Mouse (Mus musculus) midbrain, embryonic 15.5 days (tissue): ENCODE measurements around the gene Gm10643. TPM values are rescaled to one million over a fixed set of nuclear protein-coding genes. Genes with fewer than 3 reads are reported as not detected.

Source experiments
- ATAC-seq: fragments of 200-750 bp; cut with Nextera tagmentation; replicated peaks from 2 replicates; pipeline ENCODE4 v1.8.0; 2017; ENCODE audit warnings: moderate TSS enrichment
- H3K27ac ChIP-seq: fragments of 300-500 bp; sonication (generic); 2 replicates; pipeline ENCODE4 v1.5.1; 2015; ENCODE audit warnings: mild to moderate bottlenecking, inconsistent platforms
- H3K27me3 ChIP-seq: fragments of 300-500 bp; sonication (generic); replicated peaks from 2 replicates; pipeline ENCODE4 v1.6.1; 2015; ENCODE audit warnings: inconsistent platforms
- H3K36me3 ChIP-seq: fragments of 300-500 bp; sonication (generic); replicated peaks from 2 replicates; pipeline ENCODE4 v1.6.1; 2015; ENCODE audit warnings: inconsistent platforms
- H3K4me1 ChIP-seq: fragments of 300-500 bp; sonication (generic); 2 replicates; pipeline ENCODE4 v1.6.1; 2015; ENCODE audit warnings: inconsistent platforms
- H3K4me2 ChIP-seq: fragments of 300-500 bp; sonication (generic); 2 replicates; pipeline ENCODE4 v1.6.1; 2015; ENCODE audit warnings: inconsistent platforms, mild to moderate bottlenecking, moderate library complexity
- H3K4me3 ChIP-seq: fragments of 300-500 bp; sonication (generic); 2 replicates; pipeline ENCODE4 v1.5.1; 2015; ENCODE audit warnings: mild to moderate bottlenecking, inconsistent platforms
- H3K9ac ChIP-seq: fragments of 300-500 bp; sonication (generic); 2 replicates; pipeline ENCODE4 v1.6.1; 2015; ENCODE audit warnings: mild to moderate bottlenecking, inconsistent platforms
- H3K9me3 ChIP-seq: fragments of 300-500 bp; sonication (generic); 2 replicates; pipeline ENCODE4 v1.6.1; 2016; ENCODE audit warnings: inconsistent platforms
- WGBS: fragments of 180-500 bp; shearing (Covaris S2); methylation state at CpG from one replicate; pipeline ENCODE4 v1.1.7; 2015; ENCODE audit warnings: mixed read lengths; 5-methylcytosine and 5-hydroxymethylcytosine counted together
- polyA plus RNA-seq: library from polyadenylated mRNA; unstranded; fragments of >200 nt; fragmentation: Nextera tagmentation; extraction: Ambion mirVana; gene quantifications from 2 replicates; pipeline ENCODE4 v1.2.1, GENCODE M21; 2015

The Gm10643 gene
- polyA plus RNA-seq, 1 experiment from 2014 or later, result 1.0 TPM

DNA sequence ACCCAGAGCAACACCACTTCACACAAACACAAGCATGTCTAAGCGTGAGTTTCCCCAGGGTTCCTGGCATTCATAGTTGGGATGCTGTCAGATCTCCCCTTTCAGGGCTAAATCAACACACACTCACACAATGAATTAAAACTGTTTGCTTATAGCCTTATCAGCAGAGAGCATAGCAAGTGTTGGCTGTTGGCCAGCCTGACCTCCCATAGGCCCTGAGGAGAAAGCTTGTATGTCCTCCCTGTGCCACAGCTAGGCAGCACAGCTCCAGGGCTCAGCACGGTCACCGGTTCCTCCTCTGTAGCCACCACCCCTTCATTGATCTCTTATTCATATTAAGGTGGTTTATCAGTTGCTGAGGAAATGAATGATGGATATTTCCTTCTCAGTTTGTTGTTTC lies 12.2 kb downstream of the Gm10643 start:
- Histone ChIP-seq H3K27ac (no peak overlapping the region), H3K36me3 (no peaks in the 10 kb centered on the region), H3K9me3 (no peaks in the 10 kb centered on the region), H3K4me3 (no peak overlapping the region), H3K9ac (no peak overlapping the region), H3K4me1 (no peaks in the 10 kb centered on the region), H3K27me3 (no peaks in the 10 kb centered on the region), H3K4me2 (no peak overlapping the region)
- ATAC-seq, result no peak
- 68% methylated on average over 3 of the region's 3 CpGs for WGBS

- H3K4me1 ChIP-seq, result peaks cover 3% of the 10 kb centered on the region; the same call in 1 of the 2 replicates
- no peak overlapping the region for H3K9ac ChIP-seq
- no peaks in the 10 kb centered on the region for H3K36me3 ChIP-seq
- WGBS, result 81% methylated on average over 5 of the region's 5 CpGs
- H3K27ac ChIP-seq, result no peak overlapping the region
- no peak overlapping the region for H3K4me3 ChIP-seq
- H3K4me2 ChIP-seq, result no peak overlapping the region
- peaks cover 24% of the 10 kb centered on the region for H3K27me3 ChIP-seq
- ATAC-seq, result no peak
- H3K9me3 ChIP-seq, result no peaks in the 10 kb centered on the region
These were observed 16.8 kb downstream of the Gm10643 start for GRCm38 (mm10) chr8:84048171-84048570.

DNA sequence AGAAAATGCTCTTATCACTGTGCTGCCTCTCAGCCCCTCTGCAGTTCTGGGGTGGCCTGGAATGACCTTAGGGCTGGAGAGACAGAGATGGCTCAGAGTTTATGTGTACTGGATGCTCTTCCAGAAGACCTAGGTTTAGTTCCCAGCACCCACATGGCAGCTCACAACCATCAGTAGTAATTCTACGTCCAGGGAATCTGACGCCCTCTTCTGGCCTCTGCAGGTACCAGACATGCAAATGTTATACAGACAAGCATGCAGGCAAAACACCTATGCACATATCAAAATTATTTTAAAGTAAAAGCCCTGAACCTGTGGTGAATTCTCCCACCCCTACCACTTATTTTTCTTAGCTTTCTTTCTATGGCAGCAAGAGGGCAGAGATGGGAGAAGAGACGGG lies 18.4 kb downstream of the Gm10643 start:
- H3K4me1 ChIP-seq, result peaks cover 14% of the 10 kb centered on the region
- 85% methylated on average over 3 of the region's 3 CpGs for WGBS
- H3K9ac ChIP-seq, result no peak overlapping the region
- no peaks in the 10 kb centered on the region for H3K9me3 ChIP-seq
- no peak overlapping the region for H3K4me3 ChIP-seq
- peaks cover 41% of the 10 kb centered on the region for H3K27me3 ChIP-seq
- ATAC-seq, result no peak
- H3K27ac ChIP-seq, result no peak overlapping the region
- no peak overlapping the region for H3K4me2 ChIP-seq
- no peaks in the 10 kb centered on the region for H3K36me3 ChIP-seq

DNA sequence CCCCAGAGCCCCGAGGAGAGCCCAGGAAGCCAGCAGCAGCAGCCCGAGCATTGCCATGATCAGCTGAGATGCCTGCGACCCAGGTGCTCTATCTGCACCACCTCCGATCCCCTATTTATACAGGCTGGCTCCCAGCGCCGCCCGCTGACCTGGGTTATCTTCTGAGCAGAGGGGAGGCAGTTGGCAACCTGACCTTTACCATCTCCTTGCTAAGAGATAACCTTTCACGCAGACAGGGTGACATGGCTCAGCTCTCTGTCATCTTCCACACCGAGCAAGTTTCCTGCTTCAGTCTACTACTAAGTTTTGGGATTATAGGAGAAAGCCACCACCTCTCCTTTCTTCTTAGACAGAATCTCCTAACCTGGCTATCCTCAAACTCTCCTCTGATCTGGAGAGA lies 20.0 kb downstream of the Gm10643 start, which contains the start of gene Rln3:
Gene Rln3, minus strand, starts transcription at position 101 of the 400 bp plus-strand sequence.
- H3K4me2 ChIP-seq, result peak within 1 kb of the TSS; percentile 30; the same call in 1 of the 2 replicates
- H3K9ac ChIP-seq, result no peak within 1 kb of the TSS
- H3K36me3 ChIP-seq, result no peaks in the 10 kb centered on the region
- H3K27me3 ChIP-seq, result peaks cover 52% of the 10 kb centered on the region
- no peak within 1 kb of the TSS for H3K4me3 ChIP-seq
- H3K27ac ChIP-seq, result no peak within 1 kb of the TSS
- peaks cover 14% of the 10 kb centered on the region for H3K4me1 ChIP-seq
- 6% methylated on average over 9 of the region's 9 CpGs for WGBS
- no peak for ATAC-seq
- H3K9me3 ChIP-seq, result no peaks in the 10 kb centered on the region

DNA sequence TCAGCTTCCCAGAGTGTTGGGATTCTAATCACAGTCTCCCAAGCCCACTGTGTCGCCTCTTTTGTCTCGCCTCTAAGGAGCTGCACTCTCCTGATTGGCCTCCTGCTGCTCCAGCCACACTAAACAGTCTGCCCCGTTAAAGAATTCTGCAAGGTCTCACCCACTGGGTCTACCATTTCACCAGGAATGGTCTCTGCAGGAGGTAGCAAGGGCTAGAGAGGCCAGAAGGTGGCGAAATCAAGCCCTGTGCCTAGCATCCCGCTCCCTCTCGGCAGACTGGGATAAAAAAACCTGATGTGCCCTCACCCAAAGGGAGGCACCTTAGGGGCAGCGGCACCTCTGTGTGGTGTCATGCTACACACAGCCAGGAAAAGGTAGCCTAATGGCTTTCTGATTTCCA lies 20.8 kb downstream of the Gm10643 start:
- H3K27me3 ChIP-seq, result peaks cover 52% of the 10 kb centered on the region
- WGBS, result 7% methylated on average over 7 of the region's 7 CpGs
- H3K4me3 ChIP-seq, result no peak overlapping the region
- no peak overlapping the region for H3K27ac ChIP-seq
- no peak overlapping the region for H3K4me2 ChIP-seq
- no peaks in the 10 kb centered on the region for H3K9me3 ChIP-seq
- peaks cover 14% of the 10 kb centered on the region for H3K4me1 ChIP-seq
- H3K9ac ChIP-seq, result no peak overlapping the region
- no peaks in the 10 kb centered on the region for H3K36me3 ChIP-seq
- ATAC-seq, result no peak

- Histone ChIP-seq H3K4me1 (peaks cover 14% of the 10 kb centered on the region), H3K27me3 (peaks cover 59% of the 10 kb centered on the region), H3K36me3 (no peaks in the 10 kb centered on the region), H3K9me3 (no peaks in the 10 kb centered on the region), H3K9ac (no peak overlapping the region), H3K4me2 (0 out of 2 replicates have a peak overlapping the region, but pooled peaks have one; percentile 46), H3K4me3 (no peak overlapping the region), H3K27ac (no peak overlapping the region)
- WGBS, result 34% methylated on average over 12 of the region's 12 CpGs
- ATAC-seq, result no peak
These were observed 22.0 kb downstream of the Gm10643 start for GRCm38 (mm10) chr8:84042948-84043342.

- 4% methylated on average over 40 of the region's 40 CpGs for WGBS
- H3K27me3 ChIP-seq, result peaks cover 59% of the 10 kb centered on the region
- ATAC-seq, result peak; percentile 42; the same call in 1 of the 2 replicates
These were observed 22.6 kb downstream of the Gm10643 start, which contains the start of gene Il27ra for GRCm38 (mm10) chr8:84042066-84042947. Il27ra (minus strand) TSS chr8:84042589.

GRCm38 (mm10) chr8:84039050-84039449 lies 25.9 kb downstream of the Gm10643 start:
- Histone ChIP-seq H3K4me2 (no peak overlapping the region), H3K27me3 (peaks cover 43% of the 10 kb centered on the region), H3K4me3 (no peak overlapping the region), H3K4me1 (peaks cover 11% of the 10 kb centered on the region), H3K9ac (no peak overlapping the region), H3K27ac (no peak overlapping the region), H3K36me3 (no peaks in the 10 kb centered on the region), H3K9me3 (no peaks in the 10 kb centered on the region)
- 10% methylated on average over 5 of the region's 5 CpGs for WGBS
- no peak for ATAC-seq

More at GRCm38 (mm10) chr8:84042066-84042947, 22.6 kb downstream of the Gm10643 start, which contains the start of gene Il27ra:
- Histone ChIP-seq H3K27ac (no peak within 1 kb of the TSS), H3K36me3 (no peaks in the 10 kb centered on the region), H3K9me3 (no peaks in the 10 kb centered on the region), H3K4me3 (peak within 1 kb of the TSS; percentile 22), H3K4me2 (peak within 1 kb of the TSS; percentile 46), H3K4me1 (peaks cover 14% of the 10 kb centered on the region), H3K9ac (no peak within 1 kb of the TSS)

DNA sequence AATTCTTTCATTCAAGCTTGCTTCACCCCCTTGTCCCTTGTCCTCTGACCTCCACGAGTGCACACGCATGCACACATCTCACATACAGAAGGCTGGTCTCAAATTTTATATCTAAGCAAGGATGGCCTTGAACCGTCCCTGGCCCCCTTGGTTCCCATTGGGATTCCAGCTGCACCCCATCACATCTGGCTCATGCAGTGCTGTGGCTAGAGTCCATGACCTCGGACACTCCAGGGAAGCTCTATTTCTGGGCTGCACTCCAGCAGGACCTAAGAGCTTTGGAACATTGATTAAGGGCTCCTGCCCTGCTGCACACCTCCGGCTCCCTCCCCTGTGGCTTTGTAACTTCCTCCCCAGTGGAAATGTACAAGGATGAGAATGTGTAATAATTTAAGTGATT lies 26.9 kb downstream of the Gm10643 start:
- Histone ChIP-seq H3K27me3 (peaks cover 33% of the 10 kb centered on the region), H3K9ac (no peak overlapping the region), H3K9me3 (no peaks in the 10 kb centered on the region), H3K27ac (no peak overlapping the region), H3K4me1 (peaks cover 11% of the 10 kb centered on the region), H3K36me3 (no peaks in the 10 kb centered on the region), H3K4me2 (no peak overlapping the region), H3K4me3 (no peak overlapping the region)
- 77% methylated on average over 5 of the region's 5 CpGs for WGBS
- no peak for ATAC-seq

GRCm38 (mm10) chr8:84032777-84033176 lies 32.2 kb downstream of the Gm10643 start:
- Histone ChIP-seq H3K9me3 (no peaks in the 10 kb centered on the region), H3K4me1 (no peaks in the 10 kb centered on the region), H3K36me3 (no peaks in the 10 kb centered on the region), H3K9ac (no peak overlapping the region), H3K4me3 (no peak overlapping the region), H3K4me2 (no peak overlapping the region), H3K27me3 (no peaks in the 10 kb centered on the region), H3K27ac (no peak overlapping the region)
- ATAC-seq, result no peak
- WGBS, result 76% methylated on average over 4 of the region's 4 CpGs

DNA sequence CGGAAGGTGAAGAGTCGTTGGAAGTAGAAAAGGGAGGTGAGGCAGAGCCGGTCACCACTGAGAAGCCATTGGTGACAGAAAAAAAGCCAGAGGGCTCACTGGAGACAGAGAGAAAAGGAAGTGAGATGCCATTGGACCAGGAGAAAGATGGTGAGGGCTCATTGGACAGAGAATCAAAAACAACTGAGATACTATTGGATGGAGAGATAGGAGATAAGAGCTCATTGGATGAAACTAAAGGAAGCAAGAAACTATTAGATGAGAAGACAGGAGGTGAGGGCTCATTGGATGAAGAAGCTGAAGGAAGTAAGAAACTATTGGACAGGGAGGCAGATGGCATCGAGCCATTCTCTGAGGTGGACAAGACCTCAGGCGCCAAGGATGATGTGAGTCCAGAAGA lies 35.7 kb downstream of the Gm10643 start:
- Histone ChIP-seq H3K4me2 (no peak overlapping the region), H3K27ac (no peak overlapping the region), H3K9ac (no peak overlapping the region), H3K4me1 (peaks cover 8% of the 10 kb centered on the region; the same call in 1 of the 2 replicates), H3K9me3 (no peaks in the 10 kb centered on the region), H3K36me3 (no peaks in the 10 kb centered on the region), H3K4me3 (no peak overlapping the region), H3K27me3 (peaks cover 19% of the 10 kb centered on the region)
- 93% methylated on average over 5 of the region's 5 CpGs for WGBS
- ATAC-seq, result no peak

GRCm38 (mm10) chr8:84027449-84027848 lies 37.5 kb downstream of the Gm10643 start:
- H3K9me3 ChIP-seq, result no peaks in the 10 kb centered on the region
- peaks cover 26% of the 10 kb centered on the region for H3K27me3 ChIP-seq
- no peak overlapping the region for H3K27ac ChIP-seq
- WGBS, result 15% methylated on average over 10 of the region's 10 CpGs
- no peak overlapping the region for H3K4me3 ChIP-seq
- H3K9ac ChIP-seq, result no peak overlapping the region
- no peaks in the 10 kb centered on the region for H3K36me3 ChIP-seq
- no peak overlapping the region for H3K4me2 ChIP-seq
- ATAC-seq, result no peak
- H3K4me1 ChIP-seq, result peaks cover 8% of the 10 kb centered on the region; the same call in 1 of the 2 replicates
